In genomic region chr4:128132876-128133646, GRCm38 (mm10) we compare ENCODE assay signal across 16 mouse cellular contexts.
A peak's percentile ranks its signal among the peaks of the same experiment; 100 is the strongest.
DNase-seq lines count a peak whose midpoint lies in the region; ATAC-seq and TF ChIP-seq lines count a peak whose summit lies in the region.
"Had no signal": no experiment of that assay in that cellular context is flagged by ENCODE, and none has a peak within 500 bp of the region (broad histone marks: within the 10 kb centered on the region; RNA-seq: fewer than 3 reads in every experiment).

No protein-coding gene starts in this region.

- DNase-seq in forebrain, postnatal 0 days = peak; percentile 80
- no peak for DNase-seq in forebrain, embryonic 11.5 days (ENCODE audit: low spot score)
- DNase-seq in midbrain, embryonic 11.5 days (ENCODE audit: low spot score, missing footprints) = no peak
- DNase-seq in layer of hippocampus, adult 9-11 months = peak; percentile 45
- peak; percentile 73 to 81 for DNase-seq in right cerebral cortex, postnatal 10 days (ENCODE audit: low spot score in 2 of 2)
- DNase-seq in thymus, postnatal 36 days = no peak
- DNase-seq: adrenal gland, adult 8-10 months; heart, adult 18-20 months; heart, postnatal 14 days; kidney, adult 18-20 months; liver, embryonic 13.5 days had no signal

- no peak overlapping the region for H3K27ac ChIP-seq in forebrain, postnatal 0 days (ENCODE audit: low read depth, low read length)
- no peak overlapping the region for H3K27ac ChIP-seq in forebrain, embryonic 11.5 days (ENCODE audit: low read depth, low read length)
- peak overlapping the region; percentile 39; the same call in 1 of the 2 replicates for H3K27ac ChIP-seq in midbrain, embryonic 13.5 days
- H3K27ac ChIP-seq in midbrain, embryonic 11.5 days (ENCODE audit: low read depth, low read length) = no peak overlapping the region
- H3K27ac ChIP-seq: embryonic facial prominence, embryonic 15.5 days; liver, embryonic 13.5 days; macrophage; stomach, postnatal 0 days had no signal

- H3K4me1 ChIP-seq in forebrain, postnatal 0 days (ENCODE audit: insufficient read depth) = 0 out of 2 replicates have a peak, but pooled peaks cover 4% of the 10 kb centered on the region
- H3K4me1 ChIP-seq in forebrain, embryonic 11.5 days (replicated peaks; ENCODE audit: control insufficient read depth, insufficient read depth, low read length) = no peaks in the 10 kb centered on the region
- peaks cover 20% of the 10 kb centered on the region for H3K4me1 ChIP-seq in midbrain, embryonic 13.5 days (replicated peaks)
- H3K4me1 ChIP-seq in midbrain, embryonic 11.5 days (ENCODE audit: control insufficient read depth, insufficient read depth, low read length) = no peaks in the 10 kb centered on the region
- H3K4me1 ChIP-seq: embryonic facial prominence, embryonic 15.5 days; liver, embryonic 13.5 days had no signal

- no peak overlapping the region for H3K4me3 ChIP-seq in forebrain, postnatal 0 days (ENCODE audit: low read depth, low read length)
- no peak overlapping the region for H3K4me3 ChIP-seq in forebrain, embryonic 11.5 days (ENCODE audit: low read depth, low read length)
- H3K4me3 ChIP-seq in midbrain, embryonic 13.5 days (replicated peaks) = no peak overlapping the region
- no peak overlapping the region for H3K4me3 ChIP-seq in midbrain, embryonic 11.5 days (ENCODE audit: low read depth, low read length)
- H3K4me3 ChIP-seq: embryonic facial prominence, embryonic 15.5 days; liver, embryonic 13.5 days had no signal

- no peak for TF ChIP-seq CTCF in forebrain, postnatal 0 days (IDR thresholded peaks at IDR 0.05; ENCODE audit: low read depth)

- no peak overlapping the region for H3K4me2 ChIP-seq in forebrain, postnatal 0 days (ENCODE audit: low read depth)
- no peak overlapping the region for H3K4me2 ChIP-seq in forebrain, embryonic 11.5 days (ENCODE audit: low read depth, low read length, severe bottlenecking)
- no peak overlapping the region for H3K4me2 ChIP-seq in midbrain, embryonic 13.5 days (replicated peaks)
- H3K4me2 ChIP-seq in midbrain, embryonic 11.5 days = no peak overlapping the region
- H3K4me2 ChIP-seq: embryonic facial prominence, embryonic 15.5 days; liver, embryonic 13.5 days had no signal

- H3K27me3 ChIP-seq in forebrain, postnatal 0 days (ENCODE audit: insufficient read depth, low read length) = no peaks in the 10 kb centered on the region
- no peaks in the 10 kb centered on the region for H3K27me3 ChIP-seq in forebrain, embryonic 11.5 days (ENCODE audit: control insufficient read depth, insufficient read depth, low read length)
- no peaks in the 10 kb centered on the region for H3K27me3 ChIP-seq in midbrain, embryonic 13.5 days
- H3K27me3 ChIP-seq in midbrain, embryonic 11.5 days (ENCODE audit: control insufficient read depth, insufficient read depth, low read length) = no peaks in the 10 kb centered on the region
- H3K27me3 ChIP-seq: CH12.LX; embryonic facial prominence, embryonic 15.5 days; liver, embryonic 13.5 days had no signal

- no peaks in the 10 kb centered on the region for H3K9me3 ChIP-seq in forebrain, postnatal 0 days (ENCODE audit: low read length)
- no peaks in the 10 kb centered on the region for H3K9me3 ChIP-seq in forebrain, embryonic 11.5 days (ENCODE audit: control insufficient read depth, low read length)
- 0 out of 2 replicates have a peak, but pooled peaks cover 3% of the 10 kb centered on the region for H3K9me3 ChIP-seq in midbrain, embryonic 13.5 days
- H3K9me3 ChIP-seq in midbrain, embryonic 11.5 days (ENCODE audit: control insufficient read depth, low read length) = no peaks in the 10 kb centered on the region; the same call in 1 of the 2 replicates
- H3K9me3 ChIP-seq: embryonic facial prominence, embryonic 15.5 days had no signal

- H3K36me3 ChIP-seq in forebrain, postnatal 0 days (ENCODE audit: insufficient read depth) = no peaks in the 10 kb centered on the region
- H3K36me3 ChIP-seq in forebrain, embryonic 11.5 days (ENCODE audit: control insufficient read depth, insufficient read depth, low read length) = no peaks in the 10 kb centered on the region
- no peaks in the 10 kb centered on the region; the same call in 1 of the 2 replicates for H3K36me3 ChIP-seq in midbrain, embryonic 13.5 days
- H3K36me3 ChIP-seq in midbrain, embryonic 11.5 days (ENCODE audit: control insufficient read depth, insufficient read depth, low read length) = no peaks in the 10 kb centered on the region
- H3K36me3 ChIP-seq: embryonic facial prominence, embryonic 15.5 days; liver, embryonic 13.5 days had no signal

- ATAC-seq in forebrain, postnatal 0 days = peak; percentile 59
- no peak for ATAC-seq in forebrain, embryonic 11.5 days (replicated peaks; ENCODE audit: low FRiP score)
- ATAC-seq in midbrain, embryonic 13.5 days = no peak
- no peak for ATAC-seq in midbrain, embryonic 11.5 days (ENCODE audit: low FRiP score)

- H3K9ac ChIP-seq in forebrain, postnatal 0 days = no peak overlapping the region
- no peak overlapping the region for H3K9ac ChIP-seq in forebrain, embryonic 11.5 days (ENCODE audit: low read length)
- H3K9ac ChIP-seq in midbrain, embryonic 13.5 days (replicated peaks) = no peak overlapping the region
- no peak overlapping the region for H3K9ac ChIP-seq in midbrain, embryonic 11.5 days (ENCODE audit: low read length)
- H3K9ac ChIP-seq: embryonic facial prominence, embryonic 15.5 days; liver, embryonic 13.5 days had no signal

- 55% methylated on average over 11 of the region's 11 CpGs for WGBS in forebrain, postnatal 0 days
- 78% methylated on average over 11 of the region's 11 CpGs for WGBS in forebrain, embryonic 11.5 days
- 63% methylated on average over 11 of the region's 11 CpGs for WGBS in midbrain, embryonic 13.5 days
- WGBS in midbrain, embryonic 11.5 days = 75% methylated on average over 11 of the region's 11 CpGs

Comparison
In these comparisons a context has a peak if more than half of its experiments do, and no peak if none do; other contexts are left out.
1. DNase-seq: peak in forebrain, postnatal 0 days (single experiment), layer of hippocampus, adult 9-11 months (single experiment) and right cerebral cortex, postnatal 10 days (2 of 2); none in forebrain, embryonic 11.5 days (single experiment), midbrain, embryonic 11.5 days (single experiment) and thymus, postnatal 36 days (0 of 2).